Mouse (Mus musculus): ENCODE measurements around the gene Fat3.

DNA sequence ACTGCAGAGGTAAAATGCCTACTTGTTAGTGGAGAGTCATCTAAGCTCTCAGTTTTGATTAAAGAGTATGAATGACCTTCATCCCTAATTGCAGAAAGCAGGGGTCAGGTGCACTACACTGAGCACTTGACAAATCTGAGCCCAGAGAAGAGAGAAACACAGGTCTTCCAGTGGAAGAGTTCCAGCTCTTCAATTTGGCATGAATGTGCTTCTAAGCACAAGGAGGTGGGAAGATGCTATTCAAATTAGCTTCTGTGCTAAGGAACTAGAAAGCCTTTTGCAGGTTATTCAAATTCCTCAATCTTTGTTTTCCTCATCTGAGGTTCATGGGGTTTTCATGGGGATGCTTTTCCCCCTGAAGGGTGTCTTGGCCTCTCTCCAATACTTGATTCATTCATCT lies 194.9 kb downstream of the Fat3 start:
- TF ChIP-seq CTCF (IDR thresholded peaks at IDR 0.05; ENCODE audit: control insufficient read depth, insufficient read depth, insufficient read length) (no peak), CEBPB (IDR thresholded peaks at IDR 0.05; ENCODE audit: low read depth) (no peak), MYOD1 (IDR thresholded peaks at IDR 0.05; ENCODE audit: control insufficient read depth, insufficient read length, low read depth) (no peak), MAX (IDR thresholded peaks at IDR 0.05) (no peak), USF1 (IDR thresholded peaks at IDR 0.05; ENCODE audit: low read depth) (no peak), FOSL1 (IDR thresholded peaks at IDR 0.05; ENCODE audit: insufficient read depth, low read length, poor library complexity, severe bottlenecking) (no peak)

All from C2C12 (cell line).